Mouse (Mus musculus) cortical plate, adult 2 months (tissue): ENCODE data around the gene Irak2.

Experiments used
- CTCF ChIP-seq: fragments of 200-500 bp; IDR thresholded peaks from 2 replicates; pipeline ENCODE4 v1.5.1; 2011; ENCODE audit warnings: mild to moderate bottlenecking, control low read depth, low read length; ENCODE audit not compliant: insufficient read depth; ENCODE audit errors: extremely low read depth
- POLR2A ChIP-seq: fragments of 200-500 bp; IDR thresholded peaks from 2 replicates; pipeline ENCODE4 v1.6.1; 2011; ENCODE audit warnings: mild to moderate bottlenecking, low read length, control low read depth; ENCODE audit not compliant: insufficient read depth; ENCODE audit errors: extremely low read depth

DNA sequence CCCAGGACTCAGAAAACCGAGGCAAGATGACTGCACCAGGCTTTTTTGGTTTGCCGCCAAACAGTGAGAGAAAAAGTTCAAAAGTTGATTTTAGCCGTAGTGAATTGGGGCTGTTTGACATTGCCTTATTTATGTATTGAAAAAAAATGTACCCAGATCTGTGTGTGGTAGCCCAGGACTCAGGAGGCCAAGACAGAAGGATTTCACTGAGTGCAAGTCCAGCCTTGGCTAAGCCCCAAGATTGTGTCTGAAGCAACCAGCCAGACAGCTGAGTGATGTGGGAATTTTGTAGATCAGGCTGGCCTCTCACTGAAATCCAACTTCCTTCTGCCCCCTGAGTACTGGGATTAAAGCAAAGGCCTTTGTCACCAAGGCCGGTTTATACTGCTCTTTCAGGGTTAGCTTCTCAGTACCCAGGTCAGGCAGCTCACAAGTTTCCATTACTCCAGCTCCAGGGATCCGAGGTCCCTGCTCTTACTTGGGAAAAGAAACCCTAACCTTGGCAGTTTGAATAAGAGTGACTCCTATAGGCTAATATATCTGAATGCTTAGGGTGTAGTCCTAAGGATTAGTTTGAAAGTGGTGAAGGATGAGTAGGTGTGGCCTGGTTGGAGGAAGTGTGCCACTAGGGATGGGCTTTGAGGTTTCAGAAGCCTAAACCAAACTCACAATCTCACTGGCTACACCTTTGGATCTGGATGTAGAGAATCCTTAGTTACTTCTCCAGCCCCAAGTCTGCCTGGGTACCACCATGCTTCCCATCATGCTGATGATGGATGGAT is 13.1 kb upstream of the Irak2 start:
- TF ChIP-seq CTCF (no peak), POLR2A (no peak)
